Mouse (Mus musculus): Measurements from ENCODE around the gene Il23a.
"Not testable (repeated sequence)": the region's sequence is repeated elsewhere in the genome, so short reads cannot be mapped to it uniquely, and the experiment has no call there.

DNA sequence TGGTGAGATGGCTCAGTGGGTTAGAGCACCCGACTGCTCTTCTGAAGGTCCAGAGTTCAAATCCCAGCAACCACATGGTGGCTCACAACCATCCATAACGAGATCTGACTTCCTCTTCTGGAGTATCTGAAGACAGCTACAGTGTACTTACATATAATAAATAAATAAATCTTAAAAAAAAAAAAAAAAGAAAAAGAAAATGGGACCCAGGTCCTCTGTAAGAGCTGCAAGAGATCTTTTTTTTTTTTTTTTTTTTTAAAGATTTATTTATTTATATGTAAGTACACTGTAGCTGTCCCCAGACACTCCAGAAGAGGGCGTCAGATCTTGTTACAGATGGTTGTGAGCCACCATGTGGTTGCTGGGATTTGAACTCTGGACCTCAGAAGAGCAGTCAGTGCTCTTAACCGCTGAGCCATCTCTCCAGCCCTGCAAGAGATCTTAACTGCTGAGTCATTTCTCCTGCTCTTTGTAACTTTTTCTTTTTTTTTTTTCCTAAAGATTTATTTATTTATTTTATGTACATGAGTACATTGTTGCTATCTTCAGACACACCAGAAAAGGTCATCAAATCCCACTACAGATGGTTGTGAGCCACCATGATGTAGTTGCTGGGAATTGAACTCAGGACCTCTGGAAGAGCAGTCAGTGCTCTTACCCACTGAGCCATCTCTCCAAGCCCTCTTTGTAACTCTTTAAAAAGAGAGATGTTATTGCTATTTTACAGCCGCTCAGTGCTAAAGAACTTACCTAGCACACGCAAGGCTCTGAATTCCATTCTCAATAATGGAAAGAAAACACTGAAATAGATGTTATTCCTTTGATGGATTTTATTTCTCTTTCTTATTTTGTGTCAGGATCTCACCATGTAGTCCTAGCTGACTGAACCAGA is 34.1 kb upstream of the Il23a start:
- TF ChIP-seq CTCF (IDR thresholded peaks at IDR 0.05; ENCODE audit: extremely low read depth, insufficient read length, insufficient replicate concordance, low read depth, low read length); POLR2A (IDR thresholded peaks at IDR 0.05; ENCODE audit: low read depth, low read length): not testable (repeated sequence)

Data from small intestine, adult 2 months (tissue).